Mouse (Mus musculus): Measurements from ENCODE around the gene Sorcs1. TPM values are rescaled to one million over a fixed set of nuclear protein-coding genes. Genes with fewer than 3 reads are reported as not detected.

Sorcs1 gene
- polyA plus RNA-seq, 1 experiment from 2014 or later, result 0.59 TPM

DNA sequence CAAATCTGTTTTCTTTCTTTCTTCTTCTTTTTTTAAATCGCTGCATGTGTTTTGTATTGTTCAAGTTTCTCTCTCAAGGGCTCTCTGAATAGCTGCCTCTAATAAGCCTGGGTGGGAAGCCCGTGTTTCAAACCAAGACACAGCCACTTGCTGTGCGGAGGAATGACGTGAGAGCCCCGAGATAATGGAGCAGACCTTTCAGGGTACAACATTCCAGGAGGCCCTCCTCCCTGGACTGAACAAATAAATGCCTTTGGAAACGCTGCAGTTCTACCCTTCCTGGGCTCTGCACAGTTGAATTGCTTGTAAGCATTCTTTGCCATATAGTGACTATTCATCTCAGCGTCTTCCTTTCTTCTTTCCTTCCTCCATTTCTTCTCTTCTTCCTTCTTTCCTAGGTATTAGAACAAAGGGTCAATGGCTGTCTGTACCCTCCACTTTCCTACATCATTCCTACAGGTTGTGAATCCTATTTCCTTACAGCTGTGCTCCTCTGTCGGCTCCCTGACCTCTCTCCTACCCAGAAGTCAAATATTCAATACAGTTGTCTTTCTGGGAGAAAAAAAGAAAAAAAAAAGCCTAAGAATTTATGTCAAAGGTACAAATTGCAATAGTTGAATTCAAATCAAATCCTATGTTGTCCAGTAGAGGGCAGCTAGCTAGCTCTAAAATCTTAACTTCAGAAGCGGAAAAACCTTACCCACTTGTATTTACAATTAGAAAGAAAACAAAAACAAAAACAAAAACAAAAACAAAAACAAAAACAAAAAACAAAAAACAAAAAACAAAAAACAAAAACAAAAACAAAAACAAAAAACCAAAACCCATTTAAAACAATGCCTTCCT, 315.6 kb downstream of the Sorcs1 start:
- H3K27me3 ChIP-seq (ENCODE audit: control insufficient read depth, insufficient read depth, low read length), result no peaks in the 10 kb centered on the region
- H3K4me2 ChIP-seq (ENCODE audit: low read length), result peak overlapping the region; percentile 47
- H3K4me3 ChIP-seq (ENCODE audit: control insufficient read depth in 1 of 2, insufficient read depth in 1 of 2, low read depth in 1 of 2, low read length in 2 of 2), result no peak overlapping the region
- no peak for ATAC-seq (ENCODE audit: insufficient number of reproducible peaks, insufficient read depth, low FRiP score, low read depth)
- H3K4me1 ChIP-seq (ENCODE audit: control insufficient read depth in 2 of 2, insufficient read depth in 2 of 2, low read length in 2 of 2), result peaks cover 0 to 12% of the 10 kb centered on the region in 2 experiments; a peak in 3 of 4 replicates
- H3K9ac ChIP-seq (ENCODE audit: low read length), result no peak overlapping the region; the same call in 1 of the 2 replicates
- H3K27ac ChIP-seq (replicated peaks in 1 of 2; ENCODE audit: control insufficient read depth in 1 of 2, insufficient read depth in 1 of 2, low read depth in 2 of 2, low read length in 2 of 2), result peak overlapping the region; percentile 41 to 69; a peak in 3 of 4 replicates
- no peaks in the 10 kb centered on the region for H3K9me3 ChIP-seq (ENCODE audit: control insufficient read depth, low read length)
- no peaks in the 10 kb centered on the region for H3K36me3 ChIP-seq (ENCODE audit: control insufficient read depth, insufficient read depth, low read length)
- 22% methylated on average over 9 of the region's 9 CpGs for WGBS

DNA sequence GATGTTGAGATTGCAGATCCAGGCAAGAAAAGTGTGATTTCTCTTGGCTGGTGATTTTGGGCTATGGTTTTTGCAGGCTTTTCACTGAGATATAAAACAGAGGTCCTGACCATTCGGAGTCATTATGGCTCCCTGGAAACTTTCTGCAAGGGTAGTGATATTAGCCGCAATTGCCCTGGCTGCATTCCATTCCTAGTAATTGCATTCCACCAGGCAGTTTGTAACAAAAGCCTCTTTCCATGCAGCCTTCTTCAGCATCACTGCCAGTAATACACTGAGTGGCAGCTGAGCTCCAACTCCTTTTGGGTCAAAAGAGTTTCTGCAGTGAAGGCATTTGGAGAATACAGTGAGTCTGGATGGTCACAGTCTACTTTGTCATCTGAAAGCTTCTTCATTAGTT, 319.9 kb downstream of the Sorcs1 start:
- 31% methylated on average over 2 of the region's 2 CpGs for WGBS
- no peak for ATAC-seq (ENCODE audit: insufficient number of reproducible peaks, insufficient read depth, low FRiP score, low read depth)

DNA sequence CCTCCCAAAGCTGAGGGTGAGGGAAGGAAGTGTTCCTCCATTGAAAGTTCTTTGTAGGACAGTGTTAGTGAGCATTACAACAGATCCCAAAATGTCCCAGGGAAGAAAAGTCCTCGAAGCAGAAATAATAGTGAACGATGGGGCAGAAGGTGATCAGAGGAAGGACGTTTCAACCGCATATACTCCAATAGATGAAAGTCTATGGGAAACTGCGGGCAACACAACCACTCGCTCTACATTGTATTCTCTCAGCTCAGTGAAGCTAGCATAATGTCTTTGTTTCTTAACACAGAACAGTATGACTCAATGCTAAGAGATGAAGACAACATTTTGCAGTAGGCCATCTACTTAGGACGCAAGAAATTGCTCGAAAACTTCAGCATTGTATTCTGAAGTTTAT, 339.2 kb downstream of the Sorcs1 start:
- no peak for ATAC-seq (ENCODE audit: insufficient number of reproducible peaks, insufficient read depth, low FRiP score, low read depth)
- Histone ChIP-seq H3K4me1 (ENCODE audit: control insufficient read depth in 2 of 2, insufficient read depth in 2 of 2, low read length in 2 of 2) (no peaks in the 10 kb centered on the region), H3K4me2 (ENCODE audit: low read length) (no peak overlapping the region), H3K36me3 (ENCODE audit: control insufficient read depth, insufficient read depth, low read length) (no peaks in the 10 kb centered on the region), H3K4me3 (ENCODE audit: control insufficient read depth in 1 of 2, insufficient read depth in 1 of 2, low read depth in 1 of 2, low read length in 2 of 2) (no peak overlapping the region), H3K27ac (replicated peaks in 1 of 2; ENCODE audit: control insufficient read depth in 1 of 2, insufficient read depth in 1 of 2, low read depth in 2 of 2, low read length in 2 of 2) (no peak overlapping the region), H3K9me3 (ENCODE audit: control insufficient read depth, low read length) (no peaks in the 10 kb centered on the region), H3K27me3 (ENCODE audit: control insufficient read depth, insufficient read depth, low read length) (no peaks in the 10 kb centered on the region), H3K9ac (ENCODE audit: low read length) (no peak overlapping the region)
- 83% methylated on average over 8 of the region's 8 CpGs for WGBS

More for the DNA sequence above, 319.9 kb downstream of the Sorcs1 start:
- no peak overlapping the region for H3K9ac ChIP-seq (ENCODE audit: low read length)
- no peaks in the 10 kb centered on the region for H3K27me3 ChIP-seq (ENCODE audit: control insufficient read depth, insufficient read depth, low read length)
- no peaks in the 10 kb centered on the region for H3K36me3 ChIP-seq (ENCODE audit: control insufficient read depth, insufficient read depth, low read length)
- no peaks in the 10 kb centered on the region for H3K9me3 ChIP-seq (ENCODE audit: control insufficient read depth, low read length)
- no peak overlapping the region for H3K4me2 ChIP-seq (ENCODE audit: low read length)
- 0 out of 4 replicates have a peak overlapping the region, but pooled peaks of 1 of the 2 experiments have one; percentile 6 for H3K27ac ChIP-seq (replicated peaks in 1 of 2; ENCODE audit: control insufficient read depth in 1 of 2, insufficient read depth in 1 of 2, low read depth in 2 of 2, low read length in 2 of 2)
- H3K4me1 ChIP-seq (ENCODE audit: control insufficient read depth in 2 of 2, insufficient read depth in 2 of 2, low read length in 2 of 2), result peaks cover 0 to 12% of the 10 kb centered on the region in 2 experiments; a peak in 3 of 4 replicates
- H3K4me3 ChIP-seq (ENCODE audit: control insufficient read depth in 1 of 2, insufficient read depth in 1 of 2, low read depth in 1 of 2, low read length in 2 of 2), result no peak overlapping the region

DNA sequence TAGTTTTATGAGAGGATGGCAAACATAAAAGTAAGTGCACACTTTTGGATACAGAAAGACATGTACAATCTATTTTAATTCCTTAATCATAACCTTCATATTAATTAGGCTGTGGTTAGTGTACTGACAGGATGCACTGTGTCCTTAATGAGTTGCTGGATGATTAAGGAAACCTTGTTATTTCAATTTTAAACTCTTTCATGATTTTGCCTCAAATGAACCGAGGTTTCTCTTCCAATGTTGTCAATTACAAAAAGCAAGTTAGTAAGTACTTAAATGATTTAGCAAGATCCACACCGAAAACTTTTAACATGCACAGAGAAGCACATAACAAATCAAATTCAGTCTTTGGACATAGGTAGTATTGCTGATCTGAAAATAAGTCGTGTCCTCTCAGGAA, 341.7 kb downstream of the Sorcs1 start:
- Histone ChIP-seq H3K9ac (ENCODE audit: low read length) (no peak overlapping the region), H3K9me3 (ENCODE audit: control insufficient read depth, low read length) (no peaks in the 10 kb centered on the region)
- WGBS, result 76% methylated on average over 3 of the region's 3 CpGs

DNA sequence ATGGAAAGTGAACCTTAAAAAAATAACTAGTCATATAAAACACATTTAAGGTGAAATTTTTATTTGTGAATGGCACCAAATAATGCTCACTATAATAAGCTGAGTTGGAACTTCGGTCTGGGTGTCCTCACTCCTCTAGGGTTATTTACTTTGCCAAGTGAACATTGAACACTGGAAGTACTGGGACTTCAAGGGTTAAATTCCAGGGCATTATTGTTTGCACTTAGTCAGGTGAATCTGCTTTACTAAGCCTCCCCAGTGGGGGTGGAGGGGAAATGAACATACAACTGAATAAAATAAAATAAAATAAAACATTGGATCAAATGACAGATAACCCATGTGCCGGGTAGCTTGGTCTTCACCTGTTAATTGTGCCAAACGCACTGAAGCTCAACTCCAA, 347.3 kb downstream of the Sorcs1 start:
- no peak overlapping the region for H3K27ac ChIP-seq (replicated peaks in 1 of 2; ENCODE audit: control insufficient read depth in 1 of 2, insufficient read depth in 1 of 2, low read depth in 2 of 2, low read length in 2 of 2)
- no peaks in the 10 kb centered on the region for H3K9me3 ChIP-seq (ENCODE audit: control insufficient read depth, low read length)
- no peak for ATAC-seq (ENCODE audit: insufficient number of reproducible peaks, insufficient read depth, low FRiP score, low read depth)
- no peak overlapping the region for H3K4me3 ChIP-seq (ENCODE audit: control insufficient read depth in 1 of 2, insufficient read depth in 1 of 2, low read depth in 1 of 2, low read length in 2 of 2)
- no peaks in the 10 kb centered on the region for H3K27me3 ChIP-seq (ENCODE audit: control insufficient read depth, insufficient read depth, low read length)
- H3K4me1 ChIP-seq (ENCODE audit: control insufficient read depth in 2 of 2, insufficient read depth in 2 of 2, low read length in 2 of 2), result no peaks in the 10 kb centered on the region
- no peaks in the 10 kb centered on the region for H3K36me3 ChIP-seq (ENCODE audit: control insufficient read depth, insufficient read depth, low read length)
- 81% methylated on average over 3 of the region's 3 CpGs for WGBS
- H3K4me2 ChIP-seq (ENCODE audit: low read length), result no peak overlapping the region
- no peak overlapping the region for H3K9ac ChIP-seq (ENCODE audit: low read length)

More for the DNA sequence above, 341.7 kb downstream of the Sorcs1 start:
- no peak overlapping the region for H3K4me3 ChIP-seq (ENCODE audit: control insufficient read depth in 1 of 2, insufficient read depth in 1 of 2, low read depth in 1 of 2, low read length in 2 of 2)
- no peak overlapping the region for H3K4me2 ChIP-seq (ENCODE audit: low read length)
- no peaks in the 10 kb centered on the region for H3K27me3 ChIP-seq (ENCODE audit: control insufficient read depth, insufficient read depth, low read length)
- no peak overlapping the region for H3K27ac ChIP-seq (replicated peaks in 1 of 2; ENCODE audit: control insufficient read depth in 1 of 2, insufficient read depth in 1 of 2, low read depth in 2 of 2, low read length in 2 of 2)
- H3K4me1 ChIP-seq (ENCODE audit: control insufficient read depth in 2 of 2, insufficient read depth in 2 of 2, low read length in 2 of 2), result no peaks in the 10 kb centered on the region
- no peaks in the 10 kb centered on the region for H3K36me3 ChIP-seq (ENCODE audit: control insufficient read depth, insufficient read depth, low read length)
- no peak for ATAC-seq (ENCODE audit: insufficient number of reproducible peaks, insufficient read depth, low FRiP score, low read depth)

DNA sequence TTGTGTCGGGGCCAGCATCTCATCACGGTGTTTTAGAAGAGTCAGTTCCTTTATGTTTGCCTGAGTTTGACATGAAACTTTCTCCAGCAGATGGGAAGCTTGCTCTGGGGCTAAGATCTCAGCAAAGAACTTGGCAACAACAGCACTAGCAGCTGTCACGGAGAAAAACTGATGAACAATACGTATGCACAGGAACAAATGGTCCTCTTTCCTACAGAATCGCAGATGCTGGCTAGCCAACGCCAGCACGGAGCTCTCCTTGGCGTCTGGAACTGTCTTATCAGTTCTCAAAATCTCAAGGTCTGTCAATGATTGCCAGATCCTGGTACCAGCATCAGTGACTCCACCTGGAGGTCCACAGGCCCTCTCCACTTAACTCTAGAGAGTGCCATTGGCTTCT, 350.6 kb downstream of the Sorcs1 start:
- Histone ChIP-seq H3K4me2 (ENCODE audit: low read length) (no peak overlapping the region), H3K27me3 (ENCODE audit: control insufficient read depth, insufficient read depth, low read length) (no peaks in the 10 kb centered on the region), H3K36me3 (ENCODE audit: control insufficient read depth, insufficient read depth, low read length) (no peaks in the 10 kb centered on the region), H3K4me3 (ENCODE audit: control insufficient read depth in 1 of 2, insufficient read depth in 1 of 2, low read depth in 1 of 2, low read length in 2 of 2) (no peak overlapping the region), H3K9me3 (ENCODE audit: control insufficient read depth, low read length) (no peaks in the 10 kb centered on the region), H3K27ac (replicated peaks in 1 of 2; ENCODE audit: control insufficient read depth in 1 of 2, insufficient read depth in 1 of 2, low read depth in 2 of 2, low read length in 2 of 2) (no peak overlapping the region), H3K4me1 (ENCODE audit: control insufficient read depth in 2 of 2, insufficient read depth in 2 of 2, low read length in 2 of 2) (no peaks in the 10 kb centered on the region), H3K9ac (ENCODE audit: low read length) (no peak overlapping the region)
- 74% methylated on average over 8 of the region's 8 CpGs for WGBS
- ATAC-seq (ENCODE audit: insufficient number of reproducible peaks, insufficient read depth, low FRiP score, low read depth), result no peak

DNA sequence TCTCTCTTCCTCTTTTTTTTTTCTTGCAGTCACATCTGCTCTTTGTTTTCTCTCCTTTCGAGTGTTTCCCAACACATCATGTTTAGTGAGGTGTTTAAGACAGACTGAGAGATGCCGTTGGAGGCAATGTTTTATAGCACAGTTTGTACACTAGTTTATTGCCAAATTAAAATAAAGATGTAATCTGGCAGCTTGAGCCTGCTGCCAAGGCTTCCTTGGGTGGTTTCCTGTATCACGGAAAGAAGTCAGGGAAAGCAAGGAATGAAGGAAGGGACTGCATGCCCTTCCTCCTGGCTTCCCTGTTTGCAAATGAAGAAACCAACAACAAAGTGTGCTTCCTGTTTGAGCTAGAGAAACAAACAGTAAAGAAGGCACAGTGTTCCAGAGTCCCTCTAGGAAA, 352.3 kb downstream of the Sorcs1 start:
- ATAC-seq (ENCODE audit: insufficient number of reproducible peaks, insufficient read depth, low FRiP score, low read depth), result no peak
- Histone ChIP-seq H3K4me1 (ENCODE audit: control insufficient read depth in 2 of 2, insufficient read depth in 2 of 2, low read length in 2 of 2) (no peaks in the 10 kb centered on the region), H3K4me3 (ENCODE audit: control insufficient read depth in 1 of 2, insufficient read depth in 1 of 2, low read depth in 1 of 2, low read length in 2 of 2) (no peak overlapping the region), H3K36me3 (ENCODE audit: control insufficient read depth, insufficient read depth, low read length) (no peaks in the 10 kb centered on the region), H3K27me3 (ENCODE audit: control insufficient read depth, insufficient read depth, low read length) (no peaks in the 10 kb centered on the region), H3K9me3 (ENCODE audit: control insufficient read depth, low read length) (no peaks in the 10 kb centered on the region), H3K4me2 (ENCODE audit: low read length) (no peak overlapping the region), H3K27ac (replicated peaks in 1 of 2; ENCODE audit: control insufficient read depth in 1 of 2, insufficient read depth in 1 of 2, low read depth in 2 of 2, low read length in 2 of 2) (no peak overlapping the region), H3K9ac (ENCODE audit: low read length) (no peak overlapping the region)
- WGBS, result 66% methylated on average over 3 of the region's 3 CpGs
